Mouse (Mus musculus): Measurements from ENCODE around the gene Gsg1l.

DNA sequence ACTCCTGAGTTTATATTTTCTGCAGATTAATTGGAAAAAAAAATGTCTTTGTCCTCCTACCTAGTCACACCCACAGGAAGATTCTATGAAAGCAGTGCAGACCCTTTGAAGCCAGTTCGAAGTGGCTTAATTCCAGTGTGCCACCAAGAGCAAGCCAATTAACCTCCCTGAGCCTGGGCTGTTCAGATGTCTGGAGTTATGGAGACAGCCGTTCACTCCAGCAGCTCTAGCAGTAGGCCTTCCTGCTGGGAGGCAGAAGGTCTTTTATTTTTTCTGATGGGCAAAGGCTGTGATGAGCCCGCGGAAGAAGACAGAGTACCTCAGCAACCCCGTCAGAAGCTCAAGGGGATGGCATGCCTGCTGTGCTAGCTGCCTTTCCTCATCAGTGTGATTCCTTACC is 127.2 kb downstream of the Gsg1l start:
- TF ChIP-seq CTCF (IDR thresholded peaks at IDR 0.05; ENCODE audit: low read depth) (no peak), EP300 (IDR thresholded peaks at IDR 0.05; ENCODE audit: low read depth) (no peak)
